Mouse (Mus musculus) right cerebral cortex, postnatal 10 days (tissue): ENCODE results near the gene Pawr.
"Not testable (repeated sequence)": the region's sequence is repeated elsewhere in the genome, so short reads cannot be mapped to it uniquely, and the experiment has no call there.

Experiments
- DNase-seq, 2 experiments: peaks; one replicate each; pipeline ENCODE4 v3.0.0; 2021; ENCODE audit warnings: low spot score in 2 of 2

Gene Pawr

GRCm38 (mm10) chr10:108313845-108314244 is 18.1 kb upstream of the Pawr start:
- DNase-seq = no peak

- DNase-seq = no peak
Observed at GRCm38 (mm10) chr10:108314396-108314795, 17.5 kb upstream of the Pawr start.

GRCm38 (mm10) chr10:108315236-108315635 is 16.7 kb upstream of the Pawr start:
- DNase-seq = no peak

GRCm38 (mm10) chr10:108328356-108328755 is 3.6 kb upstream of the Pawr start:
- DNase-seq = no peak

- DNase-seq = no peak
Observed at GRCm38 (mm10) chr10:108328983-108329382, 2.9 kb upstream of the Pawr start.

- no peak for DNase-seq
Observed at GRCm38 (mm10) chr10:108329771-108330170, 2.1 kb upstream of the Pawr start.

- DNase-seq = no peak
Observed at GRCm38 (mm10) chr10:108330964-108331363, 957 bp upstream of the Pawr start.

GRCm38 (mm10) chr10:108332571-108333541 is 935 bp downstream of the Pawr start:
- peak; percentile 36 to 47 for DNase-seq

- no peak for DNase-seq
Observed at GRCm38 (mm10) chr10:108333642-108334041, 1.7 kb downstream of the Pawr start.

- no peak for DNase-seq
Observed at GRCm38 (mm10) chr10:108334096-108334495, 2.2 kb downstream of the Pawr start.

- DNase-seq = no peak
Observed at GRCm38 (mm10) chr10:108335736-108336292, 3.9 kb downstream of the Pawr start.

GRCm38 (mm10) chr10:108336581-108336980 is 4.7 kb downstream of the Pawr start:
- DNase-seq = no peak

- no peak for DNase-seq
Observed at GRCm38 (mm10) chr10:108338055-108338961, 6.4 kb downstream of the Pawr start.

GRCm38 (mm10) chr10:108339118-108339517 is 7.2 kb downstream of the Pawr start:
- DNase-seq = no peak

- no peak for DNase-seq
Observed at GRCm38 (mm10) chr10:108339872-108340271, 8.0 kb downstream of the Pawr start.

GRCm38 (mm10) chr10:108343734-108344133 is 11.8 kb downstream of the Pawr start:
- DNase-seq = no peak

- DNase-seq = no peak
Observed at GRCm38 (mm10) chr10:108345123-108345522, 13.2 kb downstream of the Pawr start.

GRCm38 (mm10) chr10:108346301-108346700 is 14.4 kb downstream of the Pawr start:
- not testable (repeated sequence) for DNase-seq

- no peak for DNase-seq
Observed at GRCm38 (mm10) chr10:108350125-108351070, 18.5 kb downstream of the Pawr start.

- no peak for DNase-seq
Observed at GRCm38 (mm10) chr10:108352944-108353343, 21.0 kb downstream of the Pawr start.
